Mouse (Mus musculus): ENCODE measurements at regions not wholly inside any gene's neighbourhood (a gene's known extent, or its start where the extent isn't known, plus 50 kb on each side); places are given as distances from the start of the nearest gene placed in this dataset.

DNA sequence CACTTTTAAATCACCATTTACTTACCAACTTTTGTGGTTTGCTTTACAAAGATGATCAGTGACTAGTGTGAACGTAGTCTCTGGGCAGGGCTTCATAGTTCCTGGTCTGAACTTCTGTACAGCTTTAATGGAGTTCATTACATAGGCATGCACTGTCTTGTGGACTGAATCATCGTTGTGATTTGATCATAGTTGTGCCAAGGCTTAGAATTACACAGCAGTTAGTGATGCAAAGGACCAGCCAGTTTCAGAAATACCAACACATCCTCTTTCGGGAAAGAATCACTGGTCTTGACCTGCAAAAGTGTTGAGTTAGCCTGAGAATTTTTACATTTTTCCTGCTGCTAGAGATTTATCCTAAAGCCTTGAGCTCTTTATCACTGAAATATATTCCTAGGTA lies 222.3 kb upstream of the Marcks start:
- TF ChIP-seq CTCF (IDR thresholded peaks at IDR 0.05) (no peak), EP300 (IDR thresholded peaks at IDR 0.05) (no peak)
